Mouse (Mus musculus) B cell, adult 2 months (primary cell): Measurements from ENCODE around the gene Gm20837.
"Not testable (repeated sequence)": the region's sequence is repeated elsewhere in the genome, so short reads cannot be mapped to it uniquely, and the experiment has no call there.

Source experiments
- DNase-seq, 2 experiments: peaks; one replicate each; pipeline ENCODE4 v3.0.0; 2022

Gm20837 gene

GRCm38 (mm10) chrY:90400948-90401347 lies at the start of gene Gm20837:
Gene Gm20837, plus strand, starts transcription at chrY:90401248.
- not testable (repeated sequence) for DNase-seq
